Comparison of ENCODE assay signal across 8 mouse cellular contexts in genomic region chr5:119400223-119400935, GRCm38 (mm10).
DNase-seq lines count a peak whose midpoint lies in the region; ATAC-seq and TF ChIP-seq lines count a peak whose summit lies in the region.

No protein-coding gene starts in this region.

- H3K9me3 ChIP-seq in liver, postnatal 0 days (ENCODE audit: low read length) = no peaks in the 10 kb centered on the region
- 0 out of 2 replicates have a peak, but pooled peaks cover 3% of the 10 kb centered on the region for H3K9me3 ChIP-seq in heart, embryonic 14.5 days (ENCODE audit: control insufficient read depth, low read length)
- no peaks in the 10 kb centered on the region for H3K9me3 ChIP-seq in limb, embryonic 13.5 days

- H3K36me3 ChIP-seq in liver, postnatal 0 days (replicated peaks; ENCODE audit: insufficient read depth, low read length) = no peaks in the 10 kb centered on the region
- H3K36me3 ChIP-seq in heart, embryonic 14.5 days (ENCODE audit: control insufficient read depth, insufficient read depth, low read length) = no peaks in the 10 kb centered on the region
- H3K36me3 ChIP-seq in limb, embryonic 13.5 days = no peaks in the 10 kb centered on the region

- no peak for TF ChIP-seq CTCF in liver, postnatal 0 days (IDR thresholded peaks at IDR 0.05; ENCODE audit: low read depth)

- no peak overlapping the region for H3K4me3 ChIP-seq in liver, postnatal 0 days (ENCODE audit: low read depth, low read length)
- H3K4me3 ChIP-seq in heart, embryonic 14.5 days (ENCODE audit: control insufficient read depth in 1 of 2, insufficient read depth in 1 of 2, low read depth in 1 of 2, low read length in 2 of 2) = no peak overlapping the region
- H3K4me3 ChIP-seq in limb, embryonic 13.5 days = no peak overlapping the region

- H3K9ac ChIP-seq in liver, postnatal 0 days (replicated peaks) = no peak overlapping the region
- H3K9ac ChIP-seq in heart, embryonic 14.5 days (ENCODE audit: low read length) = peak overlapping the region; percentile 44; the same call in 1 of the 2 replicates
- 0 out of 2 replicates have a peak overlapping the region, but pooled peaks have one; percentile 4 for H3K9ac ChIP-seq in limb, embryonic 13.5 days

- peak; percentile 37 for DNase-seq in liver
- DNase-seq in liver, postnatal 0 days = no peak
- DNase-seq in thymus, postnatal 10 days (ENCODE audit: low spot score in 2 of 2) = peak; percentile 8 to 25
- no peak for DNase-seq in spleen, adult 12 weeks (ENCODE audit: low spot score)
- DNase-seq in layer of hippocampus, adult 9-11 months = no peak
- no peak for DNase-seq in adipocyte (ENCODE audit: low spot score)

- no peaks in the 10 kb centered on the region for H3K27me3 ChIP-seq in liver, postnatal 0 days (ENCODE audit: insufficient read depth, low read length)
- H3K27me3 ChIP-seq in heart, embryonic 14.5 days (ENCODE audit: control insufficient read depth, insufficient read depth, low read length) = no peaks in the 10 kb centered on the region
- peaks cover 18% of the 10 kb centered on the region; the same call in 1 of the 2 replicates for H3K27me3 ChIP-seq in limb, embryonic 13.5 days

- no peak for ATAC-seq in liver, postnatal 0 days
- no peak for ATAC-seq in heart, embryonic 14.5 days (ENCODE audit: insufficient number of reproducible peaks, insufficient read depth, low FRiP score, low read depth)
- no peak for ATAC-seq in limb, embryonic 13.5 days (ENCODE audit: low FRiP score, low read depth)

- no peaks in the 10 kb centered on the region for H3K4me1 ChIP-seq in liver, postnatal 0 days (ENCODE audit: insufficient read depth)
- H3K4me1 ChIP-seq in heart, embryonic 14.5 days (ENCODE audit: control insufficient read depth in 2 of 2, insufficient read depth in 2 of 2, low read length in 2 of 2) = peaks cover 3 to 6% of the 10 kb centered on the region in 2 experiments; a peak in 3 of 4 replicates
- peaks cover 14% of the 10 kb centered on the region for H3K4me1 ChIP-seq in limb, embryonic 13.5 days

- H3K27ac ChIP-seq in liver, postnatal 0 days (ENCODE audit: low read depth) = no peak overlapping the region
- H3K27ac ChIP-seq in heart, embryonic 14.5 days (replicated peaks in 1 of 2; ENCODE audit: control insufficient read depth in 1 of 2, insufficient read depth in 1 of 2, low read depth in 2 of 2, low read length in 2 of 2) = 0 out of 4 replicates have a peak overlapping the region, but pooled peaks of 1 of the 2 experiments have one; percentile 14
- peak overlapping the region; percentile 55; the same call in 1 of the 2 replicates for H3K27ac ChIP-seq in limb, embryonic 13.5 days

- 15% methylated on average over 6 of the region's 6 CpGs for WGBS in liver, postnatal 0 days (ENCODE audit: insufficient replicate concordance)
- WGBS in heart, embryonic 14.5 days = 20% methylated on average over 6 of the region's 6 CpGs
- WGBS in limb, embryonic 13.5 days = 5% methylated on average over 6 of the region's 6 CpGs

- H3K4me2 ChIP-seq in liver, postnatal 0 days (ENCODE audit: low read depth, low read length) = no peak overlapping the region
- H3K4me2 ChIP-seq in heart, embryonic 14.5 days (ENCODE audit: low read length) = no peak overlapping the region
- peak overlapping the region; percentile 10; the same call in 1 of the 2 replicates for H3K4me2 ChIP-seq in limb, embryonic 13.5 days (replicated peaks)

- no peak for TF ChIP-seq EP300 in liver, postnatal 0 days (IDR thresholded peaks at IDR 0.05; ENCODE audit: low read depth)

Comparison
In these comparisons a context has a peak if more than half of its experiments do, and no peak if none do; other contexts are left out.
1. DNase-seq: peak in liver (single experiment) and thymus, postnatal 10 days (2 of 2); none in liver, postnatal 0 days (single experiment), spleen, adult 12 weeks (single experiment), layer of hippocampus, adult 9-11 months (single experiment) and adipocyte (single experiment).